Mouse (Mus musculus) frontal cortex, postnatal 25 days (tissue): ENCODE results near the gene Ctu2.

ENCODE experiments used
- DNase-seq, 2 experiments: peaks; one replicate each; pipeline ENCODE4 v3.0.0; 2022; ENCODE audit warnings: low spot score in 2 of 2

The Ctu2 gene

DNA sequence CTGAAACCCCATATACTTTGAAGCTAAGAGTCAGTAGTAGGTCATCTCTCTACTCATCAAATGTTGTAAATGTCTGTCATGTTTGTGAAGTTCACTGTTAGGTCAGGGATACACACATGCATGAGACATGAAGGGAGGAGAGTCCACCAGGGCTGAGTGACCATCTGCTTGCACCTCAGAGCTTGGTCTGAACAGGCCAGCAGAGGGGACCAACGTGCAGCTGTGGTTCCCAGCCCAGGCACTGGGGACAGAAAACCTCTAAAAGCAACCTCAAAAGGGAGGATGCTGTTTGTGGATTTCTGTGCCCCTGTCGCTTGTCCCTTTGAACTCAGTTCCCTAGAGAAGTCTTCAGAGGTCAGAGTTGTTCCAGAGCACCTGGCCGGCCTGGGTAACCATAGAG is 30.7 kb upstream of the Ctu2 start:
- no peak for DNase-seq

- no peak for DNase-seq
Measured at GRCm38 (mm10) chr8:122451161-122451703, 24.7 kb upstream of the Ctu2 start.

GRCm38 (mm10) chr8:122452154-122452553 is 23.8 kb upstream of the Ctu2 start:
- no peak for DNase-seq

- DNase-seq = no peak
Measured at GRCm38 (mm10) chr8:122454409-122454808, 21.5 kb upstream of the Ctu2 start.

DNA sequence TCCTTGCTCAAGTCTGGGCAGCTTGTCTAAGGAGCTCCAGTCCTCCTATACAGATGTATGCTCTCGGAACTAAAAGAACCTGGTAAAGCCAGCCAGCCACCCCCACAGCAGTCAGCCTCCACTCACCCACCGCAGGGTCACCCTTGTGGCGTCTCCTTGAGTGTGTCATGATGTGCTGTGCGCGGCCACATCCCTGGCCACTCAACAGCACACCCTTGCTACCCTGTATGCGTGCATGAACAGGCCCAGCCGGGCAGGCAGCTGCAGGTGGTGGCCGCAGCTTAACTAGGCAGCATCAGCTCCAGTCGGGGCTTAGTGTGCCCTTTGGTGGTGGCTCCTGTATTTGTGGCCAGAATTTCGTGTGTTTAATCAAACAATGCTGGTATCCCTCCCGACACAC is 18.8 kb upstream of the Ctu2 start:
- DNase-seq = no peak

DNA sequence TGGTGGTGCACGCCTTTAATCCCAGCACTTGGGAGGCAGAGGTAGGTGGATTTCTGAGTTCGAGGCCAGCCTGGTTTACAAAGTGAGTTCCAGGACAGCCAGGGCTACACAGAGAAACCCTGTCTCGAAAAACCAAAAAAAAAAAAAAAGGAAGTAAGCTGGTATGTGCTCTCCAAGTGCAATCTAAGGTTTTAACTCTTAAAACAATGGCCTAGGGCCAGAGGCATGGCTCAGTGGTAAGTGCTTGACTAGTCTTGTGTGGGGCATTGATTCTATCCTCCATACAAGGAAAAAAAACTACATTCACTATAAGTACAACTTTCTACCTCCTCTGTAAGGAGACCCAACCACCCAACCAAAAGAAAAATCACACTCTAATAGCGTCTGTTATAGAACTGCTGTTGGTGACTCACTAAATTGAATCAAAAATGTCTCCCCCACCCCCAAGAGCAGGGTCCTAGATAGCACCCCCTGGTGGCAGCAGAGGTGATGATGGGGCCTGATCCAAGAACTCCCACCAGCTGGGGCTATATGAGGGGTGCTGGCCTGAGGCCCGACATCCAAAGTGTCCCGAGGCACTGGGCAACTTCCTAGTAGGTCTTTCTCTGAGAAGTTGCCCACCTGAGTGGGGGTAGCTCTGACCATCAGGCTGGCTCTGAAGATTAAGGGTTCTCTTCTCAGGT is 16.6 kb upstream of the Ctu2 start:
- no peak for DNase-seq

- DNase-seq = no peak
Measured at GRCm38 (mm10) chr8:122459990-122460389, 16.0 kb upstream of the Ctu2 start.

DNA sequence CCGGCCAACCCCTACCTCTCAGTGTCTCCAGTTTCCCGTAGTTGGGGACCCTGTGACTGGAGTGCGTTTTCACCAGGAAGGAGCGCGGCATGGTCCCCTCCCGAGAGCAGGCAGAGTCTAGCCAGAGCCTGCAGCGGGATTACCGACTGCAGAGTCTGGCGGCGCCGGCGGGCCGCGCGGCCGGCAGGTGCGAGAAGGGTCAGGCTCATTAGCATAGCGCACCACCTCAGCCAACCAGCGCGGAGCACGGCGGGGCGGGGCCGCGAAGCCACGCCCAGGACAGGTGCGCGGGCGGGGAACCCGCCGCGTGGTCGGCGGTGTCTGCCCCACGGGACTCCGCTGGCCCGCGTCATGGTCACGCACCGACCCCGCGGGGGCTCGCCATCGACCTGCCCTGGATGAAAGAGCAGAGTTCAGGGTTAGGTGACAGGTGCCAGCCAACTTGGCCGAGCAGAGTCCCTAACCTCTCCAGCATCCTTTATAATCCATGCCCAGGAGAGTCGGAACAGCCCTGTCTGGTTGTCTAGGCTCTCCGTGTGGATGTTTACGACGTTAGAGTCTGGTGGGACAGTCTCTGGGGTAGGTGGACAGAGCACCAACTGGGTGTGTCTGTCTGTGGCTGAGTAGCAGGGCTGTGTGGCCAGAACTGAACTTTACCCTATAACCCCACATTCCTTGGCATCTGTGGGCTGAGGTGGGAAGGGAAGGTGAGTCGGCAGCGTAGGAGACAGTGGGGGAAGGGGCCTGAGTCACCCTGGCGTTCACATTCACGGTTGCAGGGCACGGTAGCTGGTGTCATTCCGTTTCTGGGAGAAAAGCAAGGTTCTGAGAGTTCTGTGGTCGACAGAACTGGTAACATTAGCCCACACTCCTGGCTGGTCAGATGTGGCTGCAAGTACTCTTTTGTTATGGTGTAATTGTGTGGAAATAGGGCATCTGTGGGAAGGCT is 15.1 kb upstream of the Ctu2 start, which contains the start of gene Snai3:
Snai3 (minus strand) TSS at position 210 of the 949 bp plus-strand sequence.
- no peak for DNase-seq

DNA sequence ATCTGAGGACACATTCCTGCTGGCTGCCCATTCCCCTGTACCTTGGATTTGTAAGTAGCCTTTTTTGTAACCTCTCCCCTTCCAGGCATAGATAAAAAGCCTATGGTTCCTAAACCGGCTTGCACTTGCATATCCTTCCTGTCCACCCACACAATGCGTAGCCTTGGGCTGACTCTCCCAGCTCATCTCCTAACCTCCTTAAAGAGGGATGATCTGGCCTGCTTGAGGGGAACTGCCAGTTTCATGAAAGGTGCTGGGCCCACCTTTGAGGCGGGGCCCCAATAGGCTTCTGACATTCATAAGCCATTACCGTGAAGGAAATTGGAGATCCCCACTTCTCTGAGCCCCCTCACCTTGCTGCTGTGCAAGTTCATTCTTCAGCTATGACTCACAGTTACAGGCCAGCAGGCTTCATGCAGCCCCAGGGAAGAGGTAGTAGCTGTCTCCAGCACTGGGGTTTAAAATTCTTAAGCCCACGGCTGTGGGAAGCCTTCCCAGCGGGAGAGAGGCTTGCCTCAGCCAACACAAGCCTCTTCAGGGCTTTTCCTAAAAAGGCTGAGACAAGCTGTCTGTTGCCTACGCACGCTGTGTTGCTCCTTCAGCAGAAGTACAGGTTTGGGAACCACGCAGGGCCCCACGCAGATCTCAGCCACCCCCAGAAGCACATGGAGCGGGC is 14.3 kb upstream of the Ctu2 start:
- DNase-seq = peak; percentile 27 to 56

DNA sequence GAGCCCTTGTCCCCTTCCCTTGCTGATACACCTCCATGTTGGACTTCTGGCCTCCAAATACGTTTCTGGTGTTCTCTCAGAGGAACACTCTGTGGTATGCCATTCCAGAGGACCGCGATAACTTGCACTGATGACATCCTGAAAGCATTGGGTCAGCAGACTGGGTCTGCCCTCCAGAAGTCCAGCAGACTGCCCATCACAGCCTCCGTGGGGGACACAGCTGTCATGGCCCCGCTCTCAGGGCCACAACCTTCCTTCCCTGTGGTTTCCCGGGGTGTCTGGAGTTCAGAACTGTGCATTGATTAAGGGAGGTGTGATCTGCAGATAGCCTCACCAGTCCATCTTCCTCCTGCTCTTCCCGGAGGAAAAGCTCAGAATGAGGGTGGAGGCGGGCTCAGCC is 13.4 kb upstream of the Ctu2 start:
- DNase-seq = no peak

DNA sequence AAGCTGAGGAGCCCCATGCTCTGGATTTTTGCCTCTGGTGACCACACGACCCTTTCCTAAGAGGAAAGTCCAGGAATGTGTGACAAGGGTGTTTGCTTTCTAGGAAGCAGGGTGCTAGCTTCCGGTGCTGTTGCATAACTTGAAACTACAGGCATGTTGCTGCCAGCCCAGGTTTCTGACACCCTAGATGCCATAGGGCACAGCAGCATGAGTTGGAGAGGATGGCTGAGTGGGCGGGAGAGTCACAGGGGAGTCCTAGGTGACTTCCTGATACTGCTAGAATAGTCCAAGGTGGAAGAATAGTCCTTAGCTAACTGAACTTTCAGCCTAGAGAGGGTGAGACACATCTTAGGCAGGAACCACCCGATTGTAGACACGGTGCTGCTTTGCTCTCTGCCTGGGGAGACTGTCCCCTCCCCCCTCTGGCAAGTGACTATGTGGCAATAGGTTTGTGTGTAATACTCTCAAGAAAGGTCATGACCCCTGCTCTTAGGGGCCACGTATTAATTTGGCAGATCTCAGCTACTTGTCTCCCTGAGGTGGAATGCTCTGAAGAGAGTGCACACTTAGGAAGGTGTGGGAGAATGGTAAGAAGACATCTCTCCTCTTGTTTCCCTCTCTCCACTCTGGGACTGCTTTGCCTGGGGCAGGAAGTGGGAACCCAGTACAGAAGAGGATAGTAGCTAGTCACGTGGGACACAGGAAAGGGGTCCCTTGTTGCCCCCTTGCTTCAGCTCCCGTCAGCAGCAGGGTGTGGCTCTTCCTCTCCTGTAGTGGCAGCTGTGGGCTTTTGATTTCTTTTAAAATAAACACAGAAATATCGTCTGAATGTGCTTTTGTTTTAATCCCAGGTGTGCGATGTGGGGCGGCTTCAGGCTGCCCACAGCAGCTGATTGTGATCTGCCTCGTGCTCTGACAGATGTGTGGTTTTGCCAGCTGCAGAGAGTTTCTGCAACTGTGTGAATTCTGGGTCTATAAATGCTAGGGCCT is 12.0 kb upstream of the Ctu2 start:
- DNase-seq = no peak

DNA sequence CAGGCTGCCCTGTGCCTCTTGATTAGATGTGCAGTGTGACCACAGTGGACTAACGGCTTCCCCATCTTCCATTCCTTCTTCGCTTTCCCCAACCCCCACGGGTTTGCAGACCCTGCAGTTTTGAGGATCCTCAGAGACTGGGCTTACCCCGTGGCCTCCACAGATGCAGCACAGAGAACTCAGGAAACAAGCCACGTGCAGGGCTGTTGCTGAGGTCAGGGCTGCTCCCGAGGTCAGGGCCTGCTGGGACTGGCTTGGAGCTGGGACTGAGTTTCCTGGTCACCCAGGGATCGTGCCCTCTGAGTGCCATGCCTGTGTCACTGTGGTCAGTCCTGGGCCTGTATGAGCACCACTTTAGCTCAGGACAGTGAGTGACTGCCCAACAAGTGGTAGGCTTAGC is 11.0 kb upstream of the Ctu2 start:
- DNase-seq = no peak

- DNase-seq = no peak
Measured at GRCm38 (mm10) chr8:122467816-122468215, 8.1 kb upstream of the Ctu2 start.

- DNase-seq = no peak
Measured at GRCm38 (mm10) chr8:122469407-122469806, 6.5 kb upstream of the Ctu2 start.

GRCm38 (mm10) chr8:122469965-122470364 is 6.0 kb upstream of the Ctu2 start:
- no peak for DNase-seq

GRCm38 (mm10) chr8:122470691-122471090 is 5.3 kb upstream of the Ctu2 start:
- no peak for DNase-seq

DNA sequence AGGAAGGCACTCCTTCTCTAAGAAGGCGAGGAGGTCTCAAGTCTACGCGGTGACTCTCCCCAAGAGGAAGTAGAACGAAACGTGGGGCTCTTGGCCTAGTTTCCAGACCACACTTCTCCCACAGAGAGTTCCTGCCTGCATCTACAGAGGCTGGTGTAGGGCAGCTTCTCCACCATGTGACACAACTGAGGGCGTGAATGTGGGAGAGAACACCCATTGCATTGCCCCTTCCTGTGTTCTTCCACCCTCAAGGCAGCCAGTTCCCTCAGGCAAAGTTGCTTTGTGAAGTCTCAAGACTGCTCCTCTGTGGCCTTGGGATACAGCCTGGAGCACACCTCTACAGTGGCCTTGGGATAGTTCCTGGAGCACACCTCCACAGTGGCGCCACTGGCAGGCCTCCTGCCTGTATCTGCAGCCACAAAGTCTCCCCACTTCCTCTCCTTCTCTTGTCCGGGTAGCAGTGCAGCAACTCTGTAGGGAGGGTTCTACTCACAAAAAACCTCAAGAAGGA is 2.0 kb upstream of the Ctu2 start:
- no peak for DNase-seq

DNA sequence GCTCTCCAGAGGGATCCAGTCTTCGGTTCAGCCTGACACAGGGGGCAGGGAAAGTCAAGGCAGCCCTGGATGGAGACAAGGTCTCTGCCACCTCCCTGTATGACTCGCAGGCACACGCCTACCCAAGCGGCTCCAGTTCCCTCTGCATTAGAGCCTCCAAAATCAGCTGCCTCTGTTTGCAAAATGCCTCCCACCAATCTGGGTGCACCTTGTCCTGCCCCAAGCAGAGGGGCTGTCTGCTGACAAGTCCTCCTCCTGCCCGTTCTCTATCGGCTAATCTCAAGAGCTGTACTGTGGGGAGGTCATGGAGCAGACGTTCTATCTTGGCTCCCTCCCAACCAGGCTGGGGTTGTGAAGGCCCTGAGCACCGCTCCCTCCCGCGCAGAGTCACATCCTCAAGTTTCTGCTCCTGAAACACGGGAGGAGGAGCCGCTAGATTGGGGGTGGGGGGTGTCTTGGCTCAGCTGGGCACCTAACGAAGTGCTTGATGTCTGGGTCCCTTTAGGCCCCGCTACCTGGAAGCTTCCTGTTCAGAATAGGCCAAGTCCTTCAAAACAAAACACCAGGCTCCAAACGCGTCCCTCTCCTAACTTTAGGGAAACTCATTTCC is 887 bp upstream of the Ctu2 start:
- no peak for DNase-seq

DNA sequence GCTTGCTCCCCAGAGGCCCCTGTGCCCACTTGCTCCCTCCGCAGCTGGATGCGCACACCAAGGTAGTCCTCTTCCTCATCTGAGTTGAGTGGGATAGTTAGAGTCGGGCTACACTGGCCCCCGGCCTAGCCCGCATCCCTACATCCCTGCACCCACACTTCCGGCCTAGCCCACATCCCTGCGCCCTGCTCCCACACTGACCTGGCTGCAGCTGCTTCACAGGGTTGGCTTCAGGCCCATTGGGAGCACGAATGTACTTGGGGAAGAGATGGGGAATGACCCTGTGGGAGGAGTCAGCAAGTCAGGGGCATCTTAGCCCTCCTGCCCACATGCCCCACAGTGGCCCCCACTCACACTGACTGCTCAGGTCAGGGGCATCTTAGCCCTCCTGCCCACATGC is 6.5 kb downstream of the Ctu2 start:
- DNase-seq = no peak

DNA sequence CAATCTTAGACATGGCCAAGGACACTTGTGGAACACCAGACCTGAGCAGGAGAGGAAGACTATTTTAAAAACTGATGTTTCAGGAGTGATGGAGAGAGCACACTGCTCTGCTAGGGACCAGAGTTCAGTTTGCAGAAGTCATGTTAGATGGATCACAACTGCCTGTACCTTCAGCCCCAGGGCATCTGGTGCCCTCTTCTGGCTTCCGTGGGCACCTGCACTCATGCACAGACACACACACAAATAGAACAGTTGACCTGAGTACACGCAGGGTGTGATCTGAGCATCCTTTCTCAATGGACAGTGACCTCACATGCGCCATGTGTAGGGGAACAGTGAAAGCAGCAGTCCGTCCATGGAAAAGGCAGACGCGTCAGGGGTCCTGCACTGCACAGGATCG is 7.9 kb downstream of the Ctu2 start:
- no peak for DNase-seq
